Mouse (Mus musculus) erythroblast, adult 5-6 weeks (primary cell): ENCODE results near the gene Tff2. TPM values are rescaled to one million over a fixed set of nuclear protein-coding genes. Genes with fewer than 3 reads are reported as not detected.

Experiments
- ATAC-seq: replicated peaks from 2 replicates; pipeline ENCODE4 v1.8.0; 2016; ENCODE audit warnings: moderate number of reproducible peaks, mild to moderate bottlenecking, moderate TSS enrichment, inconsistent platforms; ENCODE audit not compliant: poor library complexity, low FRiP score, severe bottlenecking
- total RNA-seq, 2 experiments: library from RNA; stranded (forward) in 1 of 2; stranded (reverse) in 1 of 2; fragments of 150-400 nt in 1 of 2; fragments of 200-764, 138-1000 nt in 1 of 2; gene quantifications; 2 replicates each; pipeline versions ENCODE4 v1.2.3 to v1.2.4; 2015 to 2017; ENCODE audit warnings: low replicate concordance in 2 of 2

The Tff2 gene
- total RNA-seq, 2 experiments from 2014 or later: not detected

DNA sequence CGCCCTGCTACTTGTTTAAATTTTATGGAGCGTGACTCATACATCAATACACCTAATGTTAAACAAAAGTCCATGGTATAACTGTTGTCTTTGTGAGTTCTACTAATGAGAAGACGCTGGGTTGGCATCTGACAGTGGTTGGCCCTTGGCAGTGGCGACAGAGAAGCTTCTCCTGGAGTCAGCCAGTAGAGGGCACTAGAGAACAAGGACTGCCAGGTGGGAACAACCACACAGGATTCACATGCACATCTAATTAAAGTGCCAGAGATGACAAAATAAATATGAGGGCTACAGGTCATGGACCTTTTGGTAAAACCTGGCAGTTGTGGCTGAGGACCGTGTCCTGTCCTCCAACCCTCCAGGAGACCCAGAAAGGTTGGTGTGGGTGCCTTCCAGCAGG is 5.7 kb downstream of the Tff2 start:
- ATAC-seq: peak; percentile 67; the same call in 1 of the 2 replicates

DNA sequence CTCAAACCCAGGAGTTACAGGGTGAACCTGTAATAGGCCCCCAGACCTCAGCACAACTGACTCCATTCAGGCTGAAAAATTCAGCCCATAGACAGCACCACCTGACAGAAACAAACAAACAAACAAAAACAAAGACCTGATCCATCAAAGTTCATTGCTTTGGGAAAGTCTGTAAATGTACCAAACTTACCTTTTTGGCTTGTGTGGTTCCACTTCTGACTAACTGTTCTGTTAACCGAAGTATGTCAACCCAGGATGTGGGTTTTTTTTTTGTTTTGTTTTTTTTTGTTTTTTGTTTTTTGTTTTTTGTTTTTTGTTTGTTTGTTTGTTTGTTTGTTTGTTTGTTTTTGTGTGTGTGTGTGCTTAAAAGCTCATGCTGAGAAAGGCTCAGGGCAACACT is 7.3 kb downstream of the Tff2 start:
- ATAC-seq: no peak

DNA sequence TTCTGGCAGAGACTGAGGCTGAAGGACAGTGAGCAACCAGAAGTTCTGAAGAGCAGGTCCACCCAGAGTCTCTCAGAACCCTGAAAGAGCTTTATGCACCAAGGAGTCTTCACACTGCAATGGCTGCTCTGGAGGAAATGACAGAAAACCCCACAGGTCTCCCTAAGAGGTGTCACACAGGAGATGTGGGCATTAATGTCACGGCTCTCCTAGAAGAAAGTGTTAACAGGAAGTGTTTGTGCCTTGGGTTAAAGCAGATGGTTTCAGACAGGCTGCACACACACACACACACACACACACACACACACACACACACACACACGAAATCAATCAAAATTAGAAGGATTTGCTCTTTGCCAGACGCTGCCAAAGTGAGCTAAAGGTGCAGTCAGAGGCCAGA is 7.8 kb downstream of the Tff2 start:
- no peak for ATAC-seq

DNA sequence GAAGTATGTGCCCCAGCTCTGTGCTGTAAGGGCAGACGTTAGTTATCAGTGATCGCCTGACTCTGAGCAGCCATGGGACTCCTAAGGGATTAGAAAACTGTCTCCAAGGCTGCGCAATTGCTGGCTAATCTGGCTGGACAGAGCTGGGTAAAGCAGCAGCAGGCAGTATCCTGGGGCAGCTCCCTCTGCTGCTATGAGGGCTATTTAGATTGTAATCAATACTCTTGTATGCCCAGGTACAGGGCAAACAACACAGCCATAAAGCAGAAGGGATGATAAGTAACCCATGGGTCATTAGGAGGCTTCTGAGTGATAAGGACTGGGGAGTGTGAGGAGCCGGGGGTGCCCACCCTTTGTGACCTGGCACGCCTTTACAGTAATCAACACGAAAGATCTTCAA is 9.2 kb downstream of the Tff2 start:
- ATAC-seq: no peak

DNA sequence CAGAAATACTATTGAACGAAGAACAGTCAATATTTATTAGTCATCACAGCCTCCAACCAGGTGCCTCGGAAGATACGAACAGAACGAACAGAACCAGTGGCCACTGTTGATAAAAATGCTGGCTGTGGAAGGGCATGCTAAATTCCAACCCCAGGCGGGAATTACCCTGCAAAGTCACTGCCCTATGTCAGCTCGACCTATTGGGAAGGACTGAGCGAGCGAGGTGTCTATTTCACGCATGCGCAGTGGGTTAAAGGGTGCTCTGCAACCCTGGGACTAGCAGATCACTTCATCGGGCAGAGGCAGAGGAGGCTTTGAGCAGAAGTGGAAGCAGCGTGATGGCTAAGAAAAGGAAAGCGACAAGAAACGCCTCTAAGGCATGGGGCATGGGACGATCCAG is 10.3 kb downstream of the Tff2 start:
- ATAC-seq: no peak

DNA sequence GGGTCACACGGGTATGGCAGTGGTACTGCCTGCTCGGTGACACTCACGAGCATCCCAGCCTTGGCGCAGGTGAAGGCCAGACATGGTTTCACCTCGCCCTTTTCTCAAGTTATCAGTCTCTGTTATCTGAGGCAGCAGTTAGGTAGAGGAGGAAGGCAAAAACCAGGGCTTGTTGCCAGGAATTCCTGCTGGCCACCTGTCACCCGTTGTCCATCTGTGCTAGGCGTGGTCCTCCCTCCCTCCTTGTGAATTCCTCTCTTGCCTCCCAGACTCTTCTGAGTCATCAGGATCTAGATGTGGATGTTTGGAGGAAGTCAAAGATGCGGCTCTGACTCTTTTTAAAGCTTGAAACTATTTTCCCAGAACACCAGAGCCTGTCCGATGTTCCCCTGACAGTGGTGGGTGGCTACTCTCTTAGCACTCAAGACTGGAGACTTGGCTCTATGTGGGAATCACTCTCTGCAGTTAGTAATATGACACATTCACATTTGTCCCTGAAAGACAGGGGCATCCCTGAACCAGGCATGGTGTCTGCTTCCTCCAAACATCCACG is 12.7 kb downstream of the Tff2 start:
- ATAC-seq: no peak

DNA sequence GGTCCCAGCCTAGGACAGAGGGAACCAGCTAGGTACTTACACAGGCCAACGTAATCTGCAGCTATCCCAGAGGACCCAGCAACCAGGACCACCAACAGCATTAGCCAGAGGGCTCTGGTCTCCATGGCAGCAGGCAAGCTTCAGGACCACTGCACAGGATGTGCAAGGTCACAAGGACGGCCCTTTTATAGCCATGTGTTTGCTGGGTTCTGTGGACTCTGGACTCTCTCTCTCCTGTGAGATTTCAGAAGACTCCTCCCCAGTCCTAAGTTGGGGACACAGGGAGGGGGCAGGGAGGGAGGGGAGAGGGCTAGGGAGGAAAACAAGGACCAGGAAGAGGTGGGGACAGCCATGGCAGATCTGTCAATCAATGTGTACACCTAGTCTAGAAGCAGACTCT is 14.6 kb downstream of the Tff2 start, which contains the start of gene Tff3:
TSS of gene Tff3 (minus strand) at position 195 of the 400 bp plus-strand sequence.
- ATAC-seq: no peak

DNA sequence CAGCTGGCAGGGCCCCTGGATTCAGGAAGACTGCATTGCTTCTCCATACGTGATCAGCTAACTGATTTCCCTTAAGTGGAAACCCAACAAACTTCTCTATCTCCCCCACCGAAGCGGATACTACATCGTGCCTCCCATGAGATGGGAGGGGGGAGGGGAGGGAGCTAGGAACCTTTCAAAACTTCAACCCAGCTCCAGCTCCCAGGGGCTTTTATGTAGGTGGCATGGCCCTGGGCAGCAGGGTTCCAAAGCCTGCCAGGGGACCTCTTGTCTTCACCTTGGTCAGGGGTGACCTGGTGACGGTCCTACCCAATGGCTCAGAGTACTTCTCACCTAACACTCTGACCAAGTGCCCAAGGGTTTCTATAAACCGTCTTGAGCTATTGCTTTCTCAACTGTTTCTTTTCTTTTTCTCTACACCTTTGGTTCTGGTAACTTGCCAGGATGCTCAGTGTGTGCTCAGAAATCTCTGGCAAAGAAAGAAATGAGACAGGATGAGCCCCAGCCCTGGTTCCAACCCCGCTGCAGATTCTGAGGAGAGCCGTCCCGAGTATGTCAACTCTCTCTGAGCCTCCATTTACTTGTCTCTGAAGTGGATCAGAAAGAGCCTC is 15.3 kb downstream of the Tff2 start:
- no peak for ATAC-seq

DNA sequence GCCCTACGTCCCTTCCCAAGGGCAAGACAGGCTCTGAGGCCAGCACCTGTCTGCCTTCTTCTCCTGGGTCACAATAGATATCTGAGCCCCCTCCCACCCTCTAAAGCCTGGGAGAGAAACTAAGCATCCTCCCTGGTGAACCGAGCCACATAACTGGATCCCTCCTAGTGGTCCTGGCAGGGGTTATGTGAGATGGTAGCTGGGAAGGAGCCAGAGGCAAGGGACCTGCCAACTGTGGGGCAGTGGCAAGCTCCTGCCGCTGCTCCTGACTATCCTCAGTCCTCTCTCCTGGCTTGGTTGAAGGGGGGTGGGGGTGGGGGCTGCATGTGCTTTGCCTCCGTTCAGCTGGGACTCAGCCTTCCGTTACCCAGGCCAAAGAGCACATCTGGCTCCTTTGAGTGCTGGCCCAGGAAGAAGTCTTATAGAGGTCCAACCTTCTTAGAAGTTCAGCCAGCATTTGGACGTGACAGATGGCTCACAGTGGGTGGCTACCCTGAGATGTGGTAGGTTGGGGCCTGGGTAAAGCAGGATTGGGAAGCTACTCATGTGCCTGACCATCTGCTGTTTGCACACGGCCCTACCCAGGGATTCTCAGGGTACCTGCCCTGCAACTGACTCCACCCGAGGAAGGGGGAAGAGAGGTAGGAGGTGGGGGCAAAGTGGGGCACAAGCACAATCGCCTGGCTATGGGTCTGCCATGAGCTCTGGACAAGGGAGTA is 18.4 kb downstream of the Tff2 start:
- ATAC-seq: no peak

DNA sequence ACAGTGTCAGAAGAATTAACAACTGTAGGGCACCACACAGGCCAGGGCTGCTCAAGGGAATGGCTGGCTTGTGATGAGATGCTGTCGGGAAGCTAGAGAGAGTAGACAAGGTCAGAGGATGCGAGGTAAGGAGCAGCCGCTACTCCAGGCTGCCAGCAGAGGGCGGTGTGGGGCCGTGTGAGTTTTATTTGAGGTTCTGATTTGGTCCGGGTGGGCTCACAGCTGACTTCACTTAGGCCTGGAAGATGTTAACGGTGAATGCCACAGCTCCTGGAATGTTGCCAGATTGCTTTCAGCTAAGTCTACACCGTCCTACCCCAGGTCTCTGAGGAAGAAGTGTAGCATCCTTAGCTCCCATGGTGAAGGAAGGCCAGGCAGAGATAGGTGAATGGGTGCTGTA is 22.1 kb downstream of the Tff2 start:
- ATAC-seq: 0 out of 2 replicates have a peak, but pooled peaks have one; percentile 43

DNA sequence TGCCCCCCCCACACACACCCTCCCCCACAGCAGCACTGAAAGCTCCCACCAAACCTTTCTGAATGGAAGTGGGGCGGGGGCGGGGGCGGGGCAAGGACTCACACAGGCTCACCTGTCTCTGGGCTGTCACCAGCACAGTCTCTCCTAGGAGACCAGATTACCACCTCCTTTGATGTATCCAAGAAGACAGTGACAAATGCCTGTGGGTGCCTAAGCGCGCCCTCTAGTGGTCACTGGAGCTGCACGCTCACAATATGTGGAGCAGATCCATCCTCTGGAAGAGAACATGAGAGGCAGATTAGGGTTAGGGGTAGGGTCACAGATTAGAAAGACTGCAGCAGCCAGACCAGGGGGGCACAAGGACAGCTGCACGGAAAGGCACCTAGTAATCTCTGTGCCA is 24.7 kb downstream of the Tff2 start:
- peak; percentile 67 for ATAC-seq

DNA sequence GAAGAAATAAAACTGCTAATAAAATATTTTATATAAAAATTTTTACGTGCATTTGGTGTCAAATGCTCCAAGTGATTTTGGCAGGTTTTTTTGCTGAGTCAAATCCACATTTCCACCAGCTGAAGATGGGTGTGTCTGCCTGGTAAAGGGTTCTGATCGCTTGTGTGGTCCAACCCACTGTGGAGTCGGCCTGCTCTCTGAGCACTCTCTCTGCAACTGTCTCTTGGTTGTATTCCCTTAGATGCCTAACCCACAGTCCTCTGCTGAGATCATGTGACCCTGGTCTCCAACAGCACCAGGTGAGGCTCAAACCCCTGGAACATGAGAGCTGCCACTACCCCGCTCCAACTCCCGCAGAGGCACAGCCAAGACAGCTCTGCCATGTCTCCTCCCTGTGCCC is 26.1 kb downstream of the Tff2 start:
- ATAC-seq: no peak

DNA sequence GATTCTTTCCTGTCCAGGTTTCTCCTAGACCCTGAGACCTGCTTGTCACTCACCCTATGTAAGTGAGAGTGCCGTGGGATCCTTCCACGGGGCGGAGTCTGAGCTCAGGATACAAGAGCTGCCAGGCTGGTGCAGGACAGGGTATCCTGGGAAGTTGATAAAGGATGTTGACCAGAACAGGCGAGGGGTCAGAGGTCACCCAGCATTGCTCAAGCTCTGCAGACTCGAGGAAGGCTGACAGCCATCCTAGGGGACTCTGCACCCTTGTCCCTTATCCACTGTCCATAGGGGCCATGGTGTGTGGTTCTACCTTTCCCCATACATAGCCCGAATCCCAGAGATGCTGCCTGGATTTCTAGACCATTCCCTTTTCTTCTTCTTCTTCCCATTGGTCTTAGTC is 28.0 kb downstream of the Tff2 start:
- no peak for ATAC-seq

DNA sequence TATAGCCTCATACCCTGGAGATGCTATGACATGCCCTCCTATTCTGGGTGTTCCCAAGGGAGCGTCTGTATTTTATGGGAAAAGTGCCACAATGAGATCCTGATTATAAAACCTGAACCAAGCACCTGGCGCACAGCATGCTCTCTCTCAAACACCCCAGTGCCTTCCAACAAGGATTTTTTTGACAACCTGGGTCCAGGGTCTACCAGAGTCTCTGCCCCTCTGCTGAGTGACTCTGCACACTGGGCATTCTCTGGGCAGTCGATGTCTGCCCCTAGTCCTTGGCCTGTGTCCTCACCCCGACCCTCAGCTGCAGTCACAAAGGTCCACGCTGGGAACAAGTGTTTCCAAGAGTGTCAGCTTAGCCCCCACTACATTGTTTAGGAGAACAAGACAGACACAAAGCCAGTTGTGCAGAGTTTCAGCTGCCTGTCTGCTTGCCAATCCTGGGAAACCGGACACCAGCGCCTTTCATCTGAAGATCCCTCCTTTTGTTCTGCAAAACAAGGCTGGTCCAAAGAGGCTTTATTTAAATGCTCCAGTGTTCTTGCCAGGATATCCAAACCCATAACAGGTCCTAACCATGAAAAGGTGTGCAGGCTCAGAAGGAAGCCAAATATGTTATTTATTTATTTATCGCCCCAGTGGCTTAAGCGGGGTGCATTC is 30.8 kb downstream of the Tff2 start:
- no peak for ATAC-seq

DNA sequence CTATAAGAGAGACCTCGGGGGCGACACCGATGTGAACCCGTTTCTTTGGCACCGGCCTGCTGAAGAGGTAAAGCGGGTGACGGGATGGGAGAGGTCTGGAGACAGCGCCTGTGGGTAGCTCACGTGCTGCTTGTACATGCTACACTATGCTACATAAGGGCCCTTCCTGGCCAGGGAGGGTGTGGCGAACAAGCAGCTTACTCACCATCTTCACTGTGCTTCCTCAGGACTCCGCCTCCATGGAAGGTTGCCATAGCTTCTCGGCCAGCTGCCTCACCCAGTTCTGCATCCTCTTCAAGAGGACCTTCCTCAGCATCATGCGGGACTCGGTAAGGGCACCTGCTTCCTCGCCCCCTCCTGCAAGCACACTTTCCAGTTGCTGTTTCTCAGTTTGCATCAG is 35.7 kb downstream of the Tff2 start:
- no peak; the same call in 1 of the 2 replicates for ATAC-seq

DNA sequence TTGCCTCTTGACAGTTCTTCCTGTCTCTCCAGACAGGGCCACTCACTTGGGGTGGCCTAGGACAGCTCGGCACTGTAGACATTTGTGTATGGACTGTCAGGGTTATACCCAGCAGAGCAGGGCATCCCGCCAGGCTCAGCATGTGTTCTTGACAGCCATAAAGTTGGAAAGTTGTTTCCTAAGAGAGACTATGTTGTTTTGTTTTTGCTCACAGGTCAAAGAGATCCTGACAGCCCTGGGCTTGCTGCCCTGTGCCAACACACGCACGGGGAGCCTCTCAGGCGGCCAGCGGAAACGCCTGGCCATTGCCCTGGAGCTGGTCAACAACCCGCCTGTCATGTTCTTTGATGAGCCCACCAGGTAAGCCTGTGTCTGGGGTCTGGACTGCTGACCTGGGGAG is 40.3 kb downstream of the Tff2 start:
- no peak for ATAC-seq

DNA sequence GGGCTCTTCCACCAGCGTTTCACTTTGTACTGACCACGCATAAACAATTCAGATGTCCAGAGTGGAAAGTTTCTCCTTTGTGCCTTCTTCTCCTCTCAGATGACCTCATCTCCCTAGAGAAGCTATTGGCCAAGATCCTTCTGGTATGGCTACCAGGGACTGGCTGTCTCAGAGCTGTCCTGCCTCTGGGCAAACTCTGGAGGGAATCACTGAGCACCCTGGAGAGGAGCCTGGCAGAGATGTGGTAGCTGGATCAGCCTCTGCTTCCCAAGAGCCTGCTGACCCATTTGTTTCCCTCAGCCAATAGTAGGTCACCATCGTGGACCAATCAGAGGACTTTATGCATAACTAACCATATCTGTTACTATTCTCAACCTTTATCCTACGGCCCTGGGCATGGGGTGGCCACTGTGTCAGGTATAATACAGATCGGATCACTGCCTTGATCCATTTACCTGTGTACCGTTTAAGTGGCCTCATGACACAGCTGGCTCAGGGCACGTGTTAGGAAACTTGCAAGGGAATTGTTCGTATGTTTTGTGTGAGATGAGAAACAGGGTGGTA is 41.0 kb downstream of the Tff2 start:
- ATAC-seq: no peak

DNA sequence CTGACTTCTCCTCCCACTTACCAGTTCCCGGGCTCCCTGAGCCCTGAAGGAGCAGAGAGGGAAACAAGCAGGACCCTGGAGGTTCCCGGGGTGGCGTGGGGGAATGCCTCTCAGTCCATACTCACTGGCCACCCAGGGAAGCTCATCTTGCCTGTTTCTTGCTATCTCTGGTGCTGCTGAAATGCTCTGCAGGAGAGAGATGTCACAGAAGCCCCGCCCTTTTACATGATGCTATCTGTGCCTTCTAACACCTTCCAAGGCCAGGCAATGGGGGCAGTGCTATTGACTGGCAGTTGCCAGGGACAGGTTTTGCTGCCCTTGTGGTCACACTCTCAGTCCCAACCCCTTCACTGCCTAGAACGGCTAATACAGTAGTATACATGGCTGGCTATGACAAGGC is 45.3 kb downstream of the Tff2 start:
- 0 out of 2 replicates have a peak, but pooled peaks have one; percentile 39 for ATAC-seq

DNA sequence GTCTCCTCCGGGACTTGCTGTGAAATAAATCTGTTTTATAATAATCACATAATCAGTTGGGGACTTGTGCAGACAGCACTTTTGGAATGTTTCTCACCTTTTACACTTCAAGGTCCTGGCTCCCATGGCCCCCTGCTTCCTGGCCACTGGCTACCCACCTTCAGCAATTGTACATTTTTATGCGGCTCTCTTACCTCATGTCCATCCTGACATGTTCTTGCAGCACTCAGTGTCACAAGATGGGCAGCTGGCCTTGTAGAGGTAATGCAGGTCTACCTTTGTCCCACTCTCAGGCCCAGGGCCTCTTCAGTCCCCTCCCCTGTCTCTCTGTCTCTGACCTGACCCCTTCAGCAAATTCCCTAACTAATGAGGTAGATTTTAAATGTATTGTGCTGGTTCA is 47.2 kb downstream of the Tff2 start:
- no peak for ATAC-seq

DNA sequence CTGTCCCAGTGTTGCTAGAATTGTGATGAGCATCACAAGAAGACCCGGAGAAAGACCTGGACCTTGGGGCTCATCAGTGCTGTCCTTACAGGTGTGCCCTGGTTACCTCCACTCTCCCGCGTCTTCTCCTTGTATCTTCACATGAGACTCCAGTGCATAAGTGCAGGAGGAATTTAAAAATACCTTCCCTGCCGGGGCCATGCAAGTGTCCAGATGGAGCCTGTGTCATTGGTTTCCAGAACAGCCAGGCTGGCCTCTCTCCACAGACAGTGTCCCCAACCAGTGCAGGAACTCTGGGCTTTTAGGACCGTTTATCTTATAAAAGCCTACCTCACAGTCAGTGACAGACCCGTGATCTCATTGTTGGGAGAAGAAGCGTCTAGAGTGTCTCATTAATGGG is 48.5 kb downstream of the Tff2 start:
- no peak for ATAC-seq

DNA sequence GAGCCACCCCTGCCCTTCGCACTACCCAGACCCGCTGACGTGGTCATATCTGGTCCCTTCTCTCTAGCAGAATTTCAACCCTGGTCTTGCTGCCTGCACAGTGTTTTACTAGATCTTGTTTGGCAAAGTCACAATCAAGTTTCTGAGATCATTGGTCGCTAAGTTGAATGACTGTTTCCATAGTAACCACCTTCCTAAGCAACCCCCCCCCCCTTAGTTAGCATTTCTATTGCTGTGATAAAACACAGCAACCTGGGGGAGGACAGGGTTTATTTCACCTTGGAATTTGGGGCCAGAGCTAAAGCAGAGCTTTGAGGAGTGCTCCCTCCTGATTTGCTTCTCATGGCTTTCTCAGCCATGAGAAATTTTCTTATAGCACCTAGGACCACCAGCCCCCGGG is 49.3 kb downstream of the Tff2 start:
- no peak for ATAC-seq
